Mouse (Mus musculus) ES-Bruce4 (cell line): ENCODE measurements at regions not wholly inside any gene's neighbourhood (a gene's known extent, or its start where the extent isn't known, plus 50 kb on each side); places are given as distances from the start of the nearest gene placed in this dataset.

Experiments
- EP300 ChIP-seq: IDR thresholded peaks from 2 replicates; pipeline ENCODE4 v1.6.1; 2011; ENCODE audit warnings: low read depth, low read length; ENCODE audit not compliant: insufficient read depth
- POLR2A ChIP-seq: IDR thresholded peaks from one replicate; pipeline ENCODE4 v1.8.1; 2011; ENCODE audit warnings: low read length; ENCODE audit not compliant: insufficient read depth

DNA sequence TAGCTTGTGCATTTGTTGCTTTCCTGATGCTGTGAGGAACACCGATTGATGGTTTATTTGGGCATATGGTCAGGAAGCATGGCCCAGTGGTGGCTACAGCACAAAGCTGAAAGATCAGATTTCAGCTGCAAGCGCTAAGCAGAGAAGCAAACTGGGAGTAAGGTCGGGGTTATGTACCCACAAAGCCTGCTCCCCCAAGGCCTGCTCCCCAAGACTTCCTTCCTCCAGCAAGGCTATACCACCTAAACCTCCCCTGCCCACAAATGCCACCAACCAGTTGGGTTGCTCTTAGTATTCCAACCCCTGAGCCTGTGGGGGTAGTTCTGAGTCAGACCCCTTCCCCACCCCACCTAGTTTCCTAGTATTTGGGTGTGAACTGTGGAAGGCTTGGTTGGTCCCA is 270.5 kb downstream of the Cdh26 start:
- no peak for TF ChIP-seq POLR2A
- TF ChIP-seq EP300, result no peak
